Mouse (Mus musculus) kidney, adult 2 months (tissue): ENCODE data around the gene Trim13. TPM values are rescaled to one million over a fixed set of nuclear protein-coding genes. Genes with fewer than 3 reads are reported as not detected.
A peak's percentile ranks its signal among the peaks of the same experiment; 100 is the strongest.

Experiments used
- DNase-seq: peaks from one replicate; pipeline ENCODE4 v3.0.0; 2021
- H3K27ac ChIP-seq: fragments of 200-500 bp; 2 replicates; pipeline ENCODE4 v1.5.1; 2012; ENCODE audit warnings: low read depth, low read length, control low read depth, inconsistent platforms; ENCODE audit not compliant: insufficient read depth
- H3K27me3 ChIP-seq: fragments of 200-500 bp; replicated peaks from 2 replicates; pipeline ENCODE4 v1.6.1; 2012; ENCODE audit warnings: mild to moderate bottlenecking, moderate library complexity, low read length, inconsistent platforms; ENCODE audit not compliant: control insufficient read depth, insufficient read depth
- H3K36me3 ChIP-seq: fragments of 200-500 bp; 2 replicates; pipeline ENCODE4 v1.6.1; 2012; ENCODE audit warnings: mild to moderate bottlenecking, moderate library complexity, low read length, inconsistent platforms; ENCODE audit not compliant: control insufficient read depth, insufficient read depth
- H3K4me1 ChIP-seq: fragments of 200-500 bp; 2 replicates; pipeline ENCODE4 v1.6.1; 2011; ENCODE audit warnings: low read length; ENCODE audit not compliant: control insufficient read depth, insufficient read depth
- H3K4me3 ChIP-seq: fragments of 200-500 bp; 2 replicates; pipeline ENCODE4 v1.5.1; 2011; ENCODE audit warnings: mild to moderate bottlenecking, low read depth, low read length, control low read depth; ENCODE audit not compliant: insufficient read depth
- CTCF ChIP-seq: fragments of 200-500 bp; conservative IDR thresholded peaks from 2 replicates; pipeline ENCODE4 v1.5.1; 2011; ENCODE audit warnings: low read depth, mild to moderate bottlenecking, control low read depth, low read length, moderate library complexity, mixed read lengths; ENCODE audit not compliant: insufficient read depth, insufficient read length
- POLR2A ChIP-seq: fragments of 200-500 bp; IDR thresholded peaks from one replicate; pipeline ENCODE4 v1.6.1; 2011; ENCODE audit warnings: low read depth, low read length, control low read depth
- WGBS: fragments of 180-500 bp; shearing (Covaris S2); methylation state at CpG from one replicate; pipeline ENCODE4 v1.1.7; 2018; 5-methylcytosine and 5-hydroxymethylcytosine counted together
- polyA plus RNA-seq: library from polyadenylated mRNA; depleted of rRNA; stranded (reverse); fragments of >200 nt; gene quantifications from 2 replicates; pipeline ENCODE4 v1.2.3, GENCODE M21; 2012

Gene Trim13
- polyA plus RNA-seq, 1 experiment, result 5.0 TPM

GRCm38 (mm10) chr14:61613319-61613718 lies 15.3 kb downstream of the Trim13 start:
- DNase-seq, result no peak
- no peaks in the 10 kb centered on the region for H3K36me3 ChIP-seq
- H3K27ac ChIP-seq, result peak overlapping the region; percentile 46; the same call in 1 of the 2 replicates
- WGBS, result 73% methylated on average over 2 of the region's 2 CpGs
- TF ChIP-seq POLR2A (no peak), CTCF (no peak)
- H3K4me1 ChIP-seq, result peaks cover 5% of the 10 kb centered on the region; the same call in 1 of the 2 replicates
- no peak overlapping the region for H3K4me3 ChIP-seq
- no peaks in the 10 kb centered on the region for H3K27me3 ChIP-seq

GRCm38 (mm10) chr14:61620371-61620770 lies 22.3 kb downstream of the Trim13 start:
- Histone ChIP-seq H3K36me3 (peaks cover 1% of the 10 kb centered on the region; the same call in 1 of the 2 replicates), H3K4me3 (no peak overlapping the region), H3K27ac (no peak overlapping the region), H3K27me3 (no peaks in the 10 kb centered on the region), H3K4me1 (no peaks in the 10 kb centered on the region)
- TF ChIP-seq CTCF, result no peak
- no peak for TF ChIP-seq POLR2A
- whole genome bisulfite sequencing, result 84% methylated on average over 2 of the region's 2 CpGs
- no peak for DNase-seq

DNA sequence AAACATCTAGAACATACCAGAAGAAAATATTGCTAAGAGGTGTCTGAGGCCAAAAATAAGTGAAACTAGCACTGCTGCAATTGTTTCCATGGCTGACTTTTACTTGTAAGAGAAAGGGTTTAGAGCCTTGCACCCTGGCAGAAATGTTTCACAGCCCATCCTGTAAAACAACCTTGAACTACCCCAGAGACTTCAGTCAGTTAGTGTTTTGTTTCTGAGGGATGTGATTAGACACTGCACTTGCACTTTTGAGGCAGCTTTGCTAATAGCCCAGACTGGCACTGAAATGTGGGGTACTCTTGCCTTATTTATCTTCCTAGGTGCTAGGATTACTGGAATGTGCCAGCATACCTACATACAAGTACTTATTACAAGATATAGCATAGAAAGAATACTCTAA lies 37.9 kb downstream of the Trim13 start:
- TF ChIP-seq POLR2A (no peak), CTCF (no peak)
- Histone ChIP-seq H3K4me3 (no peak overlapping the region), H3K36me3 (no peaks in the 10 kb centered on the region; the same call in 1 of the 2 replicates), H3K27ac (no peak overlapping the region), H3K27me3 (no peaks in the 10 kb centered on the region), H3K4me1 (no peaks in the 10 kb centered on the region; the same call in 1 of the 2 replicates)
- no peak for DNase-seq

- Histone ChIP-seq H3K27me3 (no peaks in the 10 kb centered on the region), H3K27ac (no peak overlapping the region), H3K36me3 (no peaks in the 10 kb centered on the region), H3K4me3 (no peak overlapping the region), H3K4me1 (no peaks in the 10 kb centered on the region)
- no peak for DNase-seq
- no peak for TF ChIP-seq CTCF
- no peak for TF ChIP-seq POLR2A
- WGBS, result 11% methylated on average over 1 of the region's 1 CpGs
Measured at GRCm38 (mm10) chr14:61642668-61643067, 44.6 kb downstream of the Trim13 start.

- DNase-seq, result peak; percentile 15
- 21% methylated on average over 1 of the region's 1 CpGs for WGBS
Measured at GRCm38 (mm10) chr14:61645547-61645946, 47.5 kb downstream of the Trim13 start.

GRCm38 (mm10) chr14:61647182-61647880 lies 49.3 kb downstream of the Trim13 start:
- DNase-seq, result peak; percentile 56
- Histone ChIP-seq H3K27ac (peak overlapping the region; percentile 93), H3K4me3 (peak overlapping the region; percentile 92), H3K27me3 (no peaks in the 10 kb centered on the region), H3K36me3 (no peaks in the 10 kb centered on the region), H3K4me1 (no peaks in the 10 kb centered on the region; the same call in 1 of the 2 replicates)
- TF ChIP-seq CTCF (no peak), POLR2A (no peak)
- WGBS, result under 1% methylated on average over 24 of the region's 24 CpGs

More at GRCm38 (mm10) chr14:61645547-61645946, 47.5 kb downstream of the Trim13 start:
- no peak overlapping the region for H3K4me3 ChIP-seq
- H3K36me3 ChIP-seq, result no peaks in the 10 kb centered on the region
- H3K27ac ChIP-seq, result no peak overlapping the region
- no peaks in the 10 kb centered on the region for H3K27me3 ChIP-seq
- TF ChIP-seq CTCF (no peak), POLR2A (no peak)
- no peaks in the 10 kb centered on the region; the same call in 1 of the 2 replicates for H3K4me1 ChIP-seq

- Histone ChIP-seq H3K4me3 (peak overlapping the region; percentile 92), H3K27ac (peak overlapping the region; percentile 93), H3K36me3 (no peaks in the 10 kb centered on the region), H3K4me1 (no peaks in the 10 kb centered on the region; the same call in 1 of the 2 replicates), H3K27me3 (no peaks in the 10 kb centered on the region)
- WGBS, result under 1% methylated on average over 88 of the region's 95 CpGs
- TF ChIP-seq POLR2A (no peak), CTCF (no peak)
- peak; percentile 64 for DNase-seq
Measured at GRCm38 (mm10) chr14:61647881-61648684, 50.0 kb downstream of the Trim13 start.
